Mouse (Mus musculus) thymus, adult 2 months (tissue): ENCODE results near the gene Mamdc2.

ENCODE experiments used
- CTCF ChIP-seq: fragments of 200-500 bp; IDR thresholded peaks from 2 replicates; pipeline ENCODE4 v1.5.1; 2012; ENCODE audit warnings: mild to moderate bottlenecking, control low read depth, low read length, moderate library complexity, borderline replicate concordance; ENCODE audit not compliant: control insufficient read depth, poor library complexity, insufficient read depth; ENCODE audit errors: extremely low read depth
- POLR2A ChIP-seq: fragments of 200-500 bp; IDR thresholded peaks from 2 replicates; pipeline ENCODE4 v1.6.1; 2012; ENCODE audit warnings: mild to moderate bottlenecking, low read length, control low read depth, moderate library complexity; ENCODE audit not compliant: control insufficient read depth, poor library complexity, insufficient read depth; ENCODE audit errors: extremely low read depth

DNA sequence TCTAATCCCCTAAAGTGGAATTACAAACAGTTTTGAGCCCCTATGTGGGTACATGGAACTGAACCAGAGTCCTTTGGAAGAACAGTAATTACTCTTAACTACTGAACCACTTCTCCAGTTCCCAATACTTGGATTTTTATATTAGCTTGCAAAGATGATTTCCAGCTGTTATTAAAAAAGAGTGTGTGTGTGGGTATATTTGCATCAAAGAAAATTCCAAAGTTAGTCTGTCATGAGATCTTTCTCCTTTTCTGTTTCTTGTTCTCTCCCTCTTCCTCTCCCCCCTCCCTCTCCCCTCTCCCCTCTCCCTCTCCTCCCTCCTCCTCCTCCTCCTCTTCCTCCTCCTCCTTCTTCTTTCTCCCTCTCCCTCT, 31.3 kb upstream of the Mamdc2 start:
- TF ChIP-seq CTCF (no peak), POLR2A (no peak)
